Mouse (Mus musculus) cortical plate, adult 2 months (tissue): Measurements from ENCODE around the gene Rab4a.
A peak's percentile ranks its signal among the peaks of the same experiment; 100 is the strongest.

Experiments
- CTCF ChIP-seq: fragments of 200-500 bp; IDR thresholded peaks from 2 replicates; pipeline ENCODE4 v1.5.1; 2011; ENCODE audit warnings: mild to moderate bottlenecking, control low read depth, low read length; ENCODE audit not compliant: insufficient read depth; ENCODE audit errors: extremely low read depth
- POLR2A ChIP-seq: fragments of 200-500 bp; IDR thresholded peaks from 2 replicates; pipeline ENCODE4 v1.6.1; 2011; ENCODE audit warnings: mild to moderate bottlenecking, low read length, control low read depth; ENCODE audit not compliant: insufficient read depth; ENCODE audit errors: extremely low read depth

- TF ChIP-seq CTCF: peak; percentile 82
- no peak for TF ChIP-seq POLR2A
These were observed 29.7 kb downstream of the Rab4a start for GRCm38 (mm10) chr8:123835451-123835850.
